Mouse (Mus musculus) R1 (cell line): Measurements from ENCODE around the gene Ppp1r3c.

Experiments used
- DNase-seq: peaks from one replicate; pipeline ENCODE4 v3.0.0-alpha.2; 2018; ENCODE audit warnings: low read depth, low spot score

Gene Ppp1r3c

DNA sequence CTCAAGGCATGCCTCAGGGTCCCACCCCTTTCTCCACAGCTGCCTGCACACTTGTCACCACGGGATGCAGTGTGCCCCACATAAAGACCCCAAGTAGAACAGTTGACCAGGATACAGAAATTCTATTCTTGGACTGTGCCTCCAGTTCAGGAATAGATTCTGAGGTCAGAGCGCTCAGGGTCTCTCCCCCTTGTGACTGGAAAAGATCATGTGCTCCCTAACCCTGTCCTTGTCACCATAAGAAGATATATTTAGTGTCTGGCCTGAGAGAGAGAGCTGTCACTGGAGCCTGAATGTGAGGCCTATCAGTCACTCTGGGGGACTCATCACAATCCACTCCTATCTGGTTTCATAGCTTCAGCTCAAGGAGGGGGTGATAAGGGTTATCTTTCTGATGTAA is 53.9 kb downstream of the Ppp1r3c start:
- DNase-seq = no peak
